Mouse (Mus musculus) olfactory bulb, adult 2 months (tissue): ENCODE results near the gene Alkbh6. TPM values are rescaled to one million over a fixed set of nuclear protein-coding genes. Genes with fewer than 3 reads are reported as not detected.
A peak's percentile ranks its signal among the peaks of the same experiment; 100 is the strongest.

Experiments used
- H3K27ac ChIP-seq: fragments of 200-500 bp; 2 replicates; pipeline ENCODE4 v1.5.1; 2012; ENCODE audit warnings: low read depth, low read length; ENCODE audit not compliant: insufficient read depth
- H3K4me1 ChIP-seq: fragments of 200-500 bp; 2 replicates; pipeline ENCODE4 v1.6.1; 2012; ENCODE audit warnings: low read length; ENCODE audit not compliant: control insufficient read depth, insufficient read depth
- H3K4me3 ChIP-seq: fragments of 200-500 bp; 2 replicates; pipeline ENCODE4 v1.5.1; 2012; ENCODE audit warnings: mild to moderate bottlenecking, low read depth, low read length, moderate library complexity; ENCODE audit not compliant: insufficient read depth
- CTCF ChIP-seq: fragments of 200-500 bp; IDR thresholded peaks from 2 replicates; pipeline ENCODE4 v1.5.1; 2012; ENCODE audit warnings: low read depth, mild to moderate bottlenecking, low read length, moderate library complexity; ENCODE audit not compliant: insufficient read depth
- POLR2A ChIP-seq: fragments of 200-500 bp; IDR thresholded peaks from 2 replicates; pipeline ENCODE4 v1.6.1; 2012; ENCODE audit warnings: mild to moderate bottlenecking, low read depth, low read length, moderate library complexity; ENCODE audit not compliant: insufficient read depth
- WGBS: fragments of 180-500 bp; shearing (Covaris S2); methylation state at CpG from one replicate; pipeline ENCODE4 v1.1.7; 2018; 5-methylcytosine and 5-hydroxymethylcytosine counted together
- polyA plus RNA-seq: library from polyadenylated mRNA; stranded (reverse); fragments of >200 nt; gene quantifications from 2 replicates; pipeline ENCODE4 v1.2.4, GENCODE M21; 2012; ENCODE audit warnings: low replicate concordance; ENCODE audit not compliant: missing spikeins, insufficient read depth, insufficient read length

Gene Alkbh6
- polyA plus RNA-seq, 1 experiment = not detected

DNA sequence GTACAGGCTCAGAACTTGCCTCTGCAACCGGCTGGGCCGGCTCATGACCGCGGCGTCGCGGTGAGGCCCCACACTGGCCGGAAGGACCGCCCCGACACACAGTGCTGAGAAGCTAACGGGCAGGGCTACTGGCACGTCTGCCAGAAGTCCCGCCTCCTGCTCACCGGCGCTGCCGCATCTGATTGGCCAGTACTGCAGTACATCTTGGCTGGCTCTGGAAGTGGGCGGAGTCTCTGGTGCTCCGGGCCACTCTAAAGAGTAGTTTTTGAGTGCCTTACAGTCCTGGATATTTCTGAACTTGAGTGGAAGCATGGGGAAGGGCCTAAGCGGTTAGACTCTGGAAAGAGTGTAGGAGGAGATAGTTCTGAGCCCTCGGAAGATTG lies 13.8 kb downstream of the Alkbh6 start:
- Histone ChIP-seq H3K4me3 (peak overlapping the region; percentile 94), H3K27ac (peak overlapping the region; percentile 77), H3K4me1 (peaks cover 7% of the 10 kb centered on the region)
- 0% methylated on average over 20 of the region's 20 CpGs for WGBS
- TF ChIP-seq CTCF (no peak), POLR2A (peak; percentile 92)

DNA sequence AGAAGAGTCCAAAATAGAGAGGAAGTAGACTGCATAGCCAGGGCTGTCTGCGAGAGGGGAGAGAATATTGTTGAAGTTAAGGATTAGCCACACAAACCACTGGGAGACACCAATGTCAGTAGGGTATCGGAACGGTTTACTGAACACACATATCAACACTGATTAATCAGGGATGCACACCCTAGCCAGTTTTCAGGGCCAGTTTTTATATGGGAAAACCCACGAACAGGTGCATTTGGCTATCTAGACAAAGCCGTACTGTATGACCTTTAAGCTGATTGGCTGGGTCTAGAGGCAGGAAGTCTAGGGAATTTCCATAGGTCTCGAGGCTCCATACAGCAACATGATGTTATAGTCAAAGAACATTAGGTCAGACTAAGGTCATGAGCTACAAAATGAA lies 14.3 kb downstream of the Alkbh6 start:
- TF ChIP-seq CTCF (no peak), POLR2A (no peak)
- 34% methylated on average over 6 of the region's 6 CpGs for WGBS
- Histone ChIP-seq H3K4me1 (peaks cover 8% of the 10 kb centered on the region), H3K4me3 (peak overlapping the region; percentile 39; the same call in 1 of the 2 replicates), H3K27ac (no peak overlapping the region)

DNA sequence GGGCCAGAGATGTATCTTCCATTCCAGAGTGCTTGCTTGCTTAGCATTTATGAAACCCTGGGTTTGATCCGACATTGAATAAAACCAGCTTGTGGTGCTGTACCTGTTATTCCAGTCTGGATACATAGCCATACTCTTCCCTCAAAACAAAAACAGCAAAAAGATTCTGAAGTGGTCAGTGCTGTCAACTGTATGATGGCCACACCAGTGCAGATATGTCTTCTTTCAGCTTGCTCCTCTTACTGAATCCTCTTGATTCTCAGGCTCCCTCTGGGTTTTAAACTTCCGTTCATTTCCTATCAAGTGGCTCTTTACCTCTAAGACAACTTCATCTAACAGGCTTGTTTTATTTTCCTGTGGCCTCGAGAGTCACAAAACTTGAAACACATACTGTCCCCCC lies 15.3 kb downstream of the Alkbh6 start, which contains the start of gene Sdhaf1:
TSS of gene Sdhaf1 (minus strand) at position 101 of the 400 bp plus-strand sequence.
- TF ChIP-seq POLR2A (no peak), CTCF (no peak)
- WGBS = 77% methylated on average over 3 of the region's 3 CpGs
- Histone ChIP-seq H3K27ac (no peak within 1 kb of the TSS), H3K4me3 (no peak within 1 kb of the TSS), H3K4me1 (peaks cover 8% of the 10 kb centered on the region)

DNA sequence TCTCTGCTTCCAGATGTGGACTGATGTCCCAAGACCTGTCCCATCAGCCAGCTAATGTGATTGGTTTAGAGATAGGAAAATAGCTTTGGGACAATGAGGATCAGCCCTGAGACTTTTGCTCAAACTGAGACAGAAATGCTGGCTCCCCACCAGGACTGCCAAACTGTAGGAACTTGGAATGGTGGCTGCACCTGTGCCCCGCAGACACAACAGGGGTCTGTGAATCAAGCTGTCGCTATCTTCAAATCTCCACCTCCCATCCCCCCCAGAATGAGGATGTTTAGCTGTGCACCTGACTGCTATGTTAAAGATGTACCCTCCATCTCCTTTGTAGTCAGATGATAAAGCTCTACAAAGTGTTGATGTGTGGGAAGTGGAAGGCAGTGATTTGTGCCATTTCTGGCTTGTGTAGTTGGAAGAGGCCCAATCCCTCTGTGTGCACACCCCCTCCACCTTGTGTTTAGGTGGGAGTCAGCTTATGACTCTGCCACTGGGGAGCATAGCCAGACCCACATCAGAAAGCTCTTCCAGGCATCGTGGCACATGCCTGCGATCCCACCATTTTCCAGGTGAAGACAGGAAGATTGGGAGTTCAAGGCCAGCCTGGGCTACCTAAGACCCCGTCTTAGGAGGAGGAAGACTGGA lies 15.9 kb downstream of the Alkbh6 start:
- Histone ChIP-seq H3K27ac (no peak overlapping the region), H3K4me1 (peaks cover 8% of the 10 kb centered on the region), H3K4me3 (no peak overlapping the region)
- WGBS = 77% methylated on average over 5 of the region's 5 CpGs
- no peak for TF ChIP-seq POLR2A
- no peak for TF ChIP-seq CTCF

DNA sequence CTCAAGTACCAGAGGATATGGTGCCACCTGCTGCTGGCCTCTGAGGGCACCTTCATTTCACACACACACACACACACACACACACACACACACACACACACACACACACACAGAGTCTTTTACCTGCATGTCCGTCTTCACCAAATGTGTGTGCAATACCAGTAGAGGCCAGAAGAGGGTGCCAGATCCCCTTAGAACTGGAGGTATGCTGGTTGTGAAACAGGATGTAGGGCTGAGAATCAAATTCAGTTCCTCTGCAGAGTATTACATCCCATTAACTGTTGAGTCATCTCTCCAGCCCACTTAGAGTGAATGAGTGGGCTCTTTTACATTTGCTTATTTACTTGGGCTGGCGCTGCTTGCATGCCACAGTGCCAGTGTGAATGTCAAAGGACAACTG lies 16.8 kb downstream of the Alkbh6 start:
- Histone ChIP-seq H3K27ac (no peak overlapping the region), H3K4me3 (no peak overlapping the region), H3K4me1 (peaks cover 8% of the 10 kb centered on the region)
- TF ChIP-seq CTCF (no peak), POLR2A (no peak)
- 31% methylated on average over 2 of the region's 2 CpGs for WGBS

DNA sequence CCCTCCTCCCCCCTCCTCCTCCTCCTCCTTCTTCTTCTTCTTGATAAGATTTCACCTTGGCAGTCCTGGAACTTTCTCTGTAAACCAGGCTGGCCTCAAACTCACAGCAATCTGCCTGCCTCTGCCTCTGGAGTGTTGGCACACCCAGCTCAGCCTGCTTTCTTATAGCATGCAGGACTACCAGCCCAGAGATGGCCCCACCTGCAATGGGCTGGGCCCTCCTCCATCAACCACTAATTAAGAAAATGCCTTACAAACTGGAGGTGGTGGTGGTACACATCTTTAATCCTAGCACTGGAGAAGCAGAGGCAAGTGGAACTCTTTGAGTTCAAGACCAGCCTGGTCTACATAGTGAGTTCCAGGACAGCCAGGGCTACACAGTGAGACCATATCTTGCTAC lies 17.9 kb downstream of the Alkbh6 start:
- Histone ChIP-seq H3K4me3 (no peak overlapping the region), H3K27ac (no peak overlapping the region), H3K4me1 (peaks cover 8% of the 10 kb centered on the region)
- no peak for TF ChIP-seq CTCF
- no peak for TF ChIP-seq POLR2A

DNA sequence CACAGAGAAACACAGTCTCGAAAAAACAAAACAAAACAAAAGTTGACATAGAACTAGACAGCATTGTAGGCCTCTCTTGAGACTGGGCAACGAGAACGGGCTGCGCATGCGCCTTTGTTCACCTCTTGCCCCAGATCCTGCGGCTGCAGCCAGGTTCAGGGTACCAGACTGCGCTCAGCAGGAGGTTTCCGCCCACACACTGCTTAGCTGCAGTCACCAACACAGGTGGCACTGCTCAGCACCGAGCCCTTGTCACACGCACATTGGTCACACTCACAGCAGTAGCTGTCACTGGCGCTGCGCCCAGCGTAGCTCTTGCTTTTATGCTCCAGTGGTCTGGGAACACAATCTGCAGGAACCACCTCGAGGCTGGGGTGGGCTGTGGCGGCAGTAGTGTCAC lies 18.6 kb downstream of the Alkbh6 start:
- WGBS = 56% methylated on average over 15 of the region's 15 CpGs
- no peak for TF ChIP-seq POLR2A
- no peak for TF ChIP-seq CTCF
- H3K4me1 ChIP-seq = peaks cover 5% of the 10 kb centered on the region
- no peak overlapping the region for H3K27ac ChIP-seq
- no peak overlapping the region for H3K4me3 ChIP-seq

DNA sequence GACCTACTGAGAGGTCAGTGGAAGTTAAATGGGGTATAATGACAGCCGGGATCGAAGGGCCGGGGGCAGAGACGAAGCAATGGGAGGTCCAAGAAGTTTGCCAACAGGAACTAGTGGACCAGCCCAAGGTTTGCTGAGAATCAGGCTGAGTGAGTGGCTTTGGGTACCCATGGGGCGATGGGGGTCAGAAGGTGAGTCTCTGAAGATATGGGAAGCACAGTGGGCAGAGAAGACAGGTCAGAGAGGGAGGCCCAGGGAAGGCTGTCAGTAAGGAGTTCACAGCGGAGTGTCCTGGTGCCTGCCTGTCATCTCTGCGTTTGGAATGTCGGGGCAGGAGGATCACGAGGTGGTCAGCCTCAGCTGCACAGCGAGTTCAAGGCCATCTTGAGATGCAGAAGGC lies 19.9 kb downstream of the Alkbh6 start:
- H3K4me1 ChIP-seq = peaks cover 14% of the 10 kb centered on the region
- no peak overlapping the region for H3K4me3 ChIP-seq
- 58% methylated on average over 10 of the region's 10 CpGs for WGBS
- no peak overlapping the region for H3K27ac ChIP-seq
- TF ChIP-seq POLR2A (no peak), CTCF (no peak)

DNA sequence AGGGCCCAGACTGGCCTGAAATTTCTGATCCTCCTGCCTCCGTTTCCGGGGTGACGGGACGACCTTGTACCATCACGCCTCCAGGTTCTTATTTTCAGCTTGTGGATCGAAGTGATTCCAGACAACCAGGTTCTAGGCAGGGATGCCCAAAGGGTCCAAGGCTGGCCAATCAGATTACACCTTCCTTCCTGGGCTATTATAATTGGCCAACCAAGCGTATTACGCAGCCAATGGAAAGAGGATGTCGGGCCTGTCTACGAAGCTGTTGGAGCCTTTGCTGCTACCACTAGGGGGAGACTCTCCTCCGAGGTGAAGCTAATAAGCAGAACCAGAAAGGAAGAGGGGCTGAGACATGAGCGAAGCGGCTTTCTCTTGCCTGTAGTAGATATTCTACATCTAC lies 23.4 kb downstream of the Alkbh6 start:
- Histone ChIP-seq H3K27ac (peak overlapping the region; percentile 93), H3K4me1 (peaks cover 28% of the 10 kb centered on the region), H3K4me3 (peak overlapping the region; percentile 40)
- TF ChIP-seq CTCF (peak; percentile 47), POLR2A (no peak)
- WGBS = 2% methylated on average over 13 of the region's 13 CpGs

DNA sequence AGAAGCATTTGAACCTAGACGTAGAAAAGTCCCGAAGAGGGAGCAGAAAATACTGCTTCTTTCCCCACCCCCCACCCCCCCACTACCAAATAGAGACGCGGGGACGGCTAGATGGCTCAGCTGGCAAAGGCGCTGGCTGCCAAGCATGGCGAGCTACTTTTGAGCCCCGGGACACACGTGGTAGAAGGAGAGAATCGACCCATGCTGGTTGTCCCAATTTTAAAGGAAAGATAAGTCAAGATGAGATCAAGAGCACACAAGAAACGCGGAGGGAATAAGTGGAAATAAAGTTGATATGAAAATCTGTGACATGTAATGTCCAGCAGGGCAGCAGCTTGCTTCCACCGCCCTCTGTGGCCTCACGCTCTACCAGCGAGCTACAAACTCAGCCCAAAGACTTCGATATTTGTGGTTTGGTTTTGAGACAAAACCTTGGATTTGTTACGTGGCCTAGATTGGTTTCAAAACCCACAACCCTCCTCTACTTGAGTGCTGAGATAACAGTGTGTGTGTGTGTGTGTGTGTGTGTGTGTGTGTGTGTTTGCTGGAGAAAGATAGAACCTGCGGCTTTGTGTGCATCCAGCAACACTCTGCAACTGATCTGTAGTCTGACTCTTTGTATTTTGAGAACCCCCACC lies 24.2 kb downstream of the Alkbh6 start:
- peak overlapping the region; percentile 40 for H3K4me3 ChIP-seq
- H3K27ac ChIP-seq = peak overlapping the region; percentile 93
- peaks cover 24% of the 10 kb centered on the region for H3K4me1 ChIP-seq
- WGBS = 44% methylated on average over 18 of the region's 18 CpGs
- TF ChIP-seq CTCF (no peak), POLR2A (no peak)
